Mouse (Mus musculus) kidney, postnatal 10 days (tissue): ENCODE results near the gene D630036H23Rik.
"Not testable (repeated sequence)": the region's sequence is repeated elsewhere in the genome, so short reads cannot be mapped to it uniquely, and the experiment has no call there.

ENCODE experiments used
- DNase-seq: peaks from one replicate; pipeline ENCODE4 v3.0.0; 2021; ENCODE audit warnings: mixed read lengths

D630036H23Rik gene

GRCm38 (mm10) chr12:36381441-36382340 is at the start of gene D630036H23Rik, which contains the start of gene Ispd:
Gene D630036H23Rik (minus strand): TSS chr12:36382181.
Gene Ispd (plus strand): TSS chr12:36381450.
- peak; percentile 92 for DNase-seq

- peak; percentile 17 for DNase-seq
Observed at GRCm38 (mm10) chr12:36426163-36427045, 44.4 kb upstream of the D630036H23Rik start.

GRCm38 (mm10) chr12:36425258-36425657 is 43.3 kb upstream of the D630036H23Rik start:
- DNase-seq: no peak

GRCm38 (mm10) chr12:36423677-36424076 is 41.7 kb upstream of the D630036H23Rik start:
- DNase-seq: peak; percentile 60

- no peak for DNase-seq
Observed at GRCm38 (mm10) chr12:36395115-36395514, 13.1 kb upstream of the D630036H23Rik start.

- no peak for DNase-seq
Observed at GRCm38 (mm10) chr12:36386991-36387390, 5.0 kb upstream of the D630036H23Rik start.

- DNase-seq: no peak
Observed at GRCm38 (mm10) chr12:36385386-36385785, 3.4 kb upstream of the D630036H23Rik start.

- DNase-seq: no peak
Observed at GRCm38 (mm10) chr12:36380806-36381205, 1.2 kb downstream of the D630036H23Rik start.

- no peak for DNase-seq
Observed at GRCm38 (mm10) chr12:36380254-36380653, 1.7 kb downstream of the D630036H23Rik start.

- DNase-seq: not testable (repeated sequence)
Observed at GRCm38 (mm10) chr12:36376391-36376790, 5.6 kb downstream of the D630036H23Rik start.

GRCm38 (mm10) chr12:36373237-36373998 is 8.6 kb downstream of the D630036H23Rik start:
- no peak for DNase-seq

GRCm38 (mm10) chr12:36364013-36364412 is 18.0 kb downstream of the D630036H23Rik start:
- DNase-seq: no peak

- no peak for DNase-seq
Observed at GRCm38 (mm10) chr12:36360693-36361092, 21.3 kb downstream of the D630036H23Rik start.

- DNase-seq: no peak
Observed at GRCm38 (mm10) chr12:36360064-36360463, 21.9 kb downstream of the D630036H23Rik start.

GRCm38 (mm10) chr12:36344131-36344530 is 37.9 kb downstream of the D630036H23Rik start:
- DNase-seq: no peak

GRCm38 (mm10) chr12:36333837-36334281 is 48.1 kb downstream of the D630036H23Rik start:
- no peak for DNase-seq

GRCm38 (mm10) chr12:36332676-36333075 is 49.3 kb downstream of the D630036H23Rik start:
- DNase-seq: no peak
